8 mouse cellular contexts compared by ENCODE assay signal in the genomic region with DNA sequence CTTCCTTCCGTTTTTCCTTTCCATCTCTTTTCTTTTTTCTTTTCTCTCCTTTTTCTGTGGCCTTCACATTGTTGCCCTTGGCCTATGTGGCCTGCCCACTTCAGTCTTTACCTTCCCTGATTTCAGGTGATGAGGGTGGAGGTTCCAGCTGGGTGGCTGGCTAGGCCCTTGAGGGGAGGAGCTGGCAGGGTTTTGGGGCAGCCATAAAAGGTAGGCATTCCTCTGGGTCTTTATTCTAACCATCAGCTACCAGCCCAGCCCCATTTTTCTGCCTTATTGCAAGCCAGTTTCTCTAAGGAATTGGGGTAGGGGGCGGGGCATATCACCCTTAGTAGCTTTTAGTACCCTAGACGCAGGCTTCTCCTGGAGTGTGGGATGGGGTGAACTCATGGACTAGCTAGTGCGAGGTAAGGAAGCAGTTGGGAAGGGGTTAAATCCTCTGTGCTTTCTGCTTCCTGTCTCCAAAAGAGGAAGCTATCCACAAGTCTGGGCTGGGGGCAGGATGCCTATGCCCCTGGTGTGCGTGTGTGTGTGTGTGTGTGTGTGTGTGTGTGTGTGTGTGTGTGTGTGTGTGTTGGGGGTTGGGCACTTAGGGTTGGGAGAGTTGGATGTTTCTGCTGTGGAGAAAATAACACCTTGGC. TPM values are rescaled to one million over a fixed set of nuclear protein-coding genes. Genes with fewer than 3 reads are reported as not detected.
A peak's percentile ranks its signal among the peaks of the same experiment; 100 is the strongest.
DNase-seq lines count a peak whose midpoint lies in the region; ATAC-seq lines count a peak whose summit lies in the region.

No protein-coding gene starts in this region.

- peak; percentile 52 for DNase-seq in adrenal gland, postnatal 14 days
- no peak for DNase-seq in adrenal gland, postnatal 36 days
- DNase-seq in adipocyte (ENCODE audit: low spot score): no peak

- ATAC-seq in common myeloid progenitor, adult 5-6 weeks (replicated peaks; ENCODE audit: low read depth, poor library complexity, severe bottlenecking): peak; percentile 29
- ATAC-seq in hematopoietic stem cell, adult 5-6 weeks (replicated peaks in 1 of 2; ENCODE audit: insufficient read depth in 1 of 2, low FRiP score in 2 of 2, low TSS enrichment in 1 of 2, low read depth in 1 of 2, poor library complexity in 2 of 2, severe bottlenecking in 2 of 2): peak; percentile 43 to 50; a peak in 3 of 4 replicates
- ATAC-seq in limb, embryonic 15.5 days (ENCODE audit: insufficient number of reproducible peaks, low FRiP score, low TSS enrichment, low read depth): no peak
- ATAC-seq in monocyte, adult 5-6 weeks (replicated peaks; ENCODE audit: insufficient number of reproducible peaks, low FRiP score, low TSS enrichment, poor library complexity, severe bottlenecking): peak; percentile 58; the same call in 1 of the 2 replicates
- no peak for ATAC-seq in megakaryocyte-erythroid progenitor cell, adult 5-6 weeks (replicated peaks; ENCODE audit: low FRiP score, low TSS enrichment, poor library complexity, severe bottlenecking)

- no peaks in the 10 kb centered on the region for H3K27me3 ChIP-seq in limb, embryonic 15.5 days

- 17% methylated on average over 5 of the region's 5 CpGs for WGBS in limb, embryonic 15.5 days

- peak overlapping the region; percentile 98 for H3K27ac ChIP-seq in limb, embryonic 15.5 days

- H3K4me3 ChIP-seq in limb, embryonic 15.5 days: peak overlapping the region; percentile 75

- no peak overlapping the region for H3K9ac ChIP-seq in limb, embryonic 15.5 days

- H3K9me3 ChIP-seq in limb, embryonic 15.5 days: no peaks in the 10 kb centered on the region

- H3K4me2 ChIP-seq in limb, embryonic 15.5 days: peak overlapping the region; percentile 90

- peaks cover 41% of the 10 kb centered on the region for H3K4me1 ChIP-seq in limb, embryonic 15.5 days

- H3K36me3 ChIP-seq in limb, embryonic 15.5 days: peaks cover 25% of the 10 kb centered on the region

RNA-seq across cellular contexts. Expression of gene Tsc22d4, which starts 2.7 kb away (rescaled TPM):
- 74.9 and 87.3 TPM in 2 replicates for total RNA-seq in adrenal gland, postnatal 14 days (2021)
- total RNA-seq in adrenal gland, postnatal 36 days (2021): 10 to 100 TPM; 79.5 to 84.6 TPM
- 86.7 and 97.2 TPM in 2 replicates for total RNA-seq in common myeloid progenitor, adult 5-6 weeks (2017)
- 61.0 and 67.7 TPM in 2 replicates for total RNA-seq in hematopoietic stem cell, adult 5-6 weeks (2017)
- polyA plus RNA-seq in limb, embryonic 15.5 days (2015; fragmentation: Nextera tagmentation; extraction: Ambion mirVana): 169 and 197 TPM in 2 replicates
- total RNA-seq in monocyte, adult 5-6 weeks (2017): 65.2 to 107 TPM (median 70.0 TPM) in 3 replicates
- 45.4 and 55.2 TPM in 2 replicates for total RNA-seq in megakaryocyte-erythroid progenitor cell, adult 5-6 weeks (2014; fragmentation: Nextera tagmentation)
- total RNA-seq in megakaryocyte-erythroid progenitor cell, adult 5-6 weeks (2017): 43.0 and 66.3 TPM in 2 replicates

RNA-seq across cellular contexts. Expression of gene Nyap1, which starts 6.8 kb away (rescaled TPM):
- total RNA-seq in adrenal gland, postnatal 14 days (2021): 3.6 and 5.9 TPM in 2 replicates
- total RNA-seq in adrenal gland, postnatal 36 days (2021): 1 to 10 TPM; 3.1 to 3.2 TPM
- total RNA-seq in common myeloid progenitor, adult 5-6 weeks (2017): 0.05 TPM in 1 of 2 replicates, not detected in the other
- 0.05 and 0.25 TPM in 2 replicates for total RNA-seq in hematopoietic stem cell, adult 5-6 weeks (2017)
- 1.9 and 3.5 TPM in 2 replicates for polyA plus RNA-seq in limb, embryonic 15.5 days (2015; fragmentation: Nextera tagmentation; extraction: Ambion mirVana)
- total RNA-seq in monocyte, adult 5-6 weeks (2017): 0.19 to 1.2 TPM (median 0.43 TPM) in 3 replicates
- 0.57 TPM in 1 of 2 replicates, not detected in the other for total RNA-seq in megakaryocyte-erythroid progenitor cell, adult 5-6 weeks (2014; fragmentation: Nextera tagmentation)
- not detected in 2 replicates for total RNA-seq in megakaryocyte-erythroid progenitor cell, adult 5-6 weeks (2017)

RNA-seq across cellular contexts. Expression of gene Ppp1r35, which starts 30.4 kb away (rescaled TPM):
- 20.4 and 21.9 TPM in 2 replicates for total RNA-seq in adrenal gland, postnatal 14 days (2021)
- total RNA-seq in adrenal gland, postnatal 36 days (2021): 10 to 100 TPM; 24.6 to 28.4 TPM
- total RNA-seq in common myeloid progenitor, adult 5-6 weeks (2017): 13.0 and 21.9 TPM in 2 replicates
- 15.3 and 61.5 TPM in 2 replicates for total RNA-seq in hematopoietic stem cell, adult 5-6 weeks (2017)
- 22.2 and 27.8 TPM in 2 replicates for polyA plus RNA-seq in limb, embryonic 15.5 days (2015; fragmentation: Nextera tagmentation; extraction: Ambion mirVana)
- 8.7 to 10.8 TPM (median 9.5 TPM) in 3 replicates for total RNA-seq in monocyte, adult 5-6 weeks (2017)
- total RNA-seq in megakaryocyte-erythroid progenitor cell, adult 5-6 weeks (2014; fragmentation: Nextera tagmentation): 40.6 and 60.7 TPM in 2 replicates
- 30.0 and 60.2 TPM in 2 replicates for total RNA-seq in megakaryocyte-erythroid progenitor cell, adult 5-6 weeks (2017)

RNA-seq across cellular contexts. Expression of gene Mepce, which starts 39.2 kb away (rescaled TPM):
- 41.5 and 46.7 TPM in 2 replicates for total RNA-seq in adrenal gland, postnatal 14 days (2021)
- total RNA-seq in adrenal gland, postnatal 36 days (2021): 10 to 100 TPM; 52.0 to 56.4 TPM
- 27.4 and 33.1 TPM in 2 replicates for total RNA-seq in common myeloid progenitor, adult 5-6 weeks (2017)
- total RNA-seq in hematopoietic stem cell, adult 5-6 weeks (2017): 30.4 and 31.8 TPM in 2 replicates
- polyA plus RNA-seq in limb, embryonic 15.5 days (2015; fragmentation: Nextera tagmentation; extraction: Ambion mirVana): 8.7 and 9.2 TPM in 2 replicates
- 20.7 to 27.6 TPM (median 21.5 TPM) in 3 replicates for total RNA-seq in monocyte, adult 5-6 weeks (2017)
- total RNA-seq in megakaryocyte-erythroid progenitor cell, adult 5-6 weeks (2014; fragmentation: Nextera tagmentation): 59.2 and 84.0 TPM in 2 replicates
- 22.0 and 26.7 TPM in 2 replicates for total RNA-seq in megakaryocyte-erythroid progenitor cell, adult 5-6 weeks (2017)

RNA-seq across cellular contexts. Expression of gene Zcwpw1, which starts 39.3 kb away (rescaled TPM):
- total RNA-seq in adrenal gland, postnatal 14 days (2021): 5.6 and 5.7 TPM in 2 replicates
- 1 to 10 TPM; 2.3 to 3.0 TPM for total RNA-seq in adrenal gland, postnatal 36 days (2021)
- total RNA-seq in common myeloid progenitor, adult 5-6 weeks (2017): 24.1 and 24.3 TPM in 2 replicates
- total RNA-seq in hematopoietic stem cell, adult 5-6 weeks (2017): 21.3 and 27.6 TPM in 2 replicates
- polyA plus RNA-seq in limb, embryonic 15.5 days (2015; fragmentation: Nextera tagmentation; extraction: Ambion mirVana): 19.7 and 24.4 TPM in 2 replicates
- total RNA-seq in monocyte, adult 5-6 weeks (2017): 5.5 to 18.4 TPM (median 12.3 TPM) in 3 replicates
- total RNA-seq in megakaryocyte-erythroid progenitor cell, adult 5-6 weeks (2014; fragmentation: Nextera tagmentation): 4.2 and 5.5 TPM in 2 replicates
- 7.8 and 18.7 TPM in 2 replicates for total RNA-seq in megakaryocyte-erythroid progenitor cell, adult 5-6 weeks (2017)

Comparison
In these comparisons a context has a peak if more than half of its experiments do, and no peak if none do; other contexts are left out.
1. ATAC-seq: peak in common myeloid progenitor, adult 5-6 weeks (single experiment), hematopoietic stem cell, adult 5-6 weeks (2 of 2) and monocyte, adult 5-6 weeks (single experiment); none in limb, embryonic 15.5 days (single experiment) and megakaryocyte-erythroid progenitor cell, adult 5-6 weeks (single experiment).